Mouse (Mus musculus): ENCODE data around the gene Ripor1. TPM values are rescaled to one million over a fixed set of nuclear protein-coding genes. Genes with fewer than 3 reads are reported as not detected.

Ripor1 gene
- polyA plus RNA-seq, 1 experiment from 2014 or later: 27.9 TPM

GRCm38 (mm10) chr8:105634771-105635458 lies 29.9 kb downstream of the Ripor1 start:
- H3K9ac ChIP-seq: peak overlapping the region; percentile 67; the same call in 1 of the 2 replicates
- peaks cover 22% of the 10 kb centered on the region for H3K4me1 ChIP-seq (replicated peaks)
- H3K27me3 ChIP-seq: no peaks in the 10 kb centered on the region
- no peak overlapping the region for H3K27ac ChIP-seq
- 82% methylated on average over 2 of the region's 2 CpGs for WGBS
- no peak for ATAC-seq (replicated peaks; ENCODE audit: insufficient number of reproducible peaks, insufficient read depth, low FRiP score, low read depth)
- H3K4me3 ChIP-seq: peak overlapping the region; percentile 97
- H3K4me2 ChIP-seq: peak overlapping the region; percentile 83
- no peaks in the 10 kb centered on the region for H3K9me3 ChIP-seq (replicated peaks)
- H3K36me3 ChIP-seq: no peaks in the 10 kb centered on the region

DNA sequence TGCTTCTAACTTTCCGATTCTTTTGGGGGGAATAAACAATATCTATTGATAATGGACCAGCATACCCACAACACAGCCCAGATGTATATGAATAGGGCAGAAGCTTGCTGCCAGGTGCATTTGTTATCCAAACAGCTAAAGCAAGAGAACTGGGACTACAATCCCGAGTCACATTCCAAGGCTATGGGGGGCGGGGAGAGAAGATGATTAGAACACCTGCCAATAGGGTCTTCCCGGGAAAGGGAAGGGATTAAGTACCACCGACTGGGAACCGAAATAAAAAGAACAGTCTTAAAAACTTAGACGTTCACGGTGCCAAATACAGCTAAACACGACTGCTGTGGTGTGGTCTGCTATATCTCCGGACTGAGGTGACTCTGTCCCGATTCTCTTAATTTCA lies 30.4 kb downstream of the Ripor1 start:
- WGBS: 3% methylated on average over 11 of the region's 11 CpGs
- H3K9me3 ChIP-seq (replicated peaks): no peaks in the 10 kb centered on the region
- H3K9ac ChIP-seq: peak overlapping the region; percentile 67
- no peaks in the 10 kb centered on the region for H3K36me3 ChIP-seq
- H3K4me3 ChIP-seq: peak overlapping the region; percentile 97
- peaks cover 24% of the 10 kb centered on the region for H3K4me1 ChIP-seq (replicated peaks)
- peak overlapping the region; percentile 100 for H3K27ac ChIP-seq
- no peaks in the 10 kb centered on the region for H3K27me3 ChIP-seq
- ATAC-seq (replicated peaks; ENCODE audit: insufficient number of reproducible peaks, insufficient read depth, low FRiP score, low read depth): no peak
- H3K4me2 ChIP-seq: peak overlapping the region; percentile 83

DNA sequence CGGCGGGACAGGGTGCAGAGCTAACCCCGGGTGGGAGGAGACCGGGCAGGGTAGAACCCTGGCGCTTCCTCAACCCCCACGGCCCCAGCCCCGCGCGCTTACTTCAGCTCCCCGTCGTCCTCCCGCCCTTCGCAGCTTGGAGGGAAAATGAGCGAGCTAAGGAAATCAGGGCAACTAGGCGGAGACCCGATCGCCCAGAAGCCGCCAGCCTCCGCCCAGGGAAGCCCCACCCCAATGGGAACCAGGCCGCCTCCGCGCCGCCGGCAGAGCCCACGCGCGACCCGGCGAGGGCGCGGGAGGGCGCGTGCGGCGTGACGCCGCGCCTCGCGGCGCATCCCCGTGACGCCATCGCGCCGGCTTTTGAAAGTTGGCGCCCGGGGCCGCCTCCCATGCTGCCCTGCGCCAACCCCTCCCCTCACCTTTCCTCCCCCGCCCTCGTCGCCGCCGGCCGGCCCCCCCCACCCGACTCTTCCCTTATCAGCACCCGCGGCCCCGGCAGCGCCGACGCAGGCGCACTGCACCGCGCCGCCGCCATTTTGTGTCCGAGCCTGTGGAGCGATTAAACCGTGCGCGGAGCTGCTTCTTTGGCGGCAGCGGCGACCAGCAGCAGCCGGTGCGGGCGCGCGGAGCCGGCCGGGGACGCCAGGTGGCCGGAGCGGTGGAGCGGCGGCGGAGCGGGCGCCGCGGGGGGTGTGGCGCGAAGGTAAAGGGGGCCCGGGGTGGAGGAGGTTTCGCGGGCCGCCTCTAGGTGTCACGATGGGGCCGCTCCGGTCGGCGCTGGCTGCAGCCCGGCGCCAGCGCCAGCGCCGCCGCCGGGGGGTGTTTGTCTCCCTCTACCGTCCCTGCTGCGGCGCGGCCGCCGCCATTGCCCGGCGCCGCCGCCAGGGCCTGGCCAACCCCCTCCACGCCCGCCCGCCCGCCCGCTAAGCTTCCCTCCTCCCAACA lies 31.2 kb downstream of the Ripor1 start, which contains the start of gene Ctcf:
Ctcf (plus strand) TSS at position 551 of the 945 bp plus-strand sequence.
- Histone ChIP-seq H3K27me3 (no peaks in the 10 kb centered on the region), H3K4me2 (peak within 1 kb of the TSS; percentile 83), H3K27ac (peak within 1 kb of the TSS; percentile 100), H3K9me3 (replicated peaks) (no peaks in the 10 kb centered on the region), H3K36me3 (no peaks in the 10 kb centered on the region), H3K9ac (peak within 1 kb of the TSS; percentile 99), H3K4me3 (peak within 1 kb of the TSS; percentile 97), H3K4me1 (replicated peaks) (peaks cover 30% of the 10 kb centered on the region)
- under 1% methylated on average over 91 of the region's 126 CpGs for WGBS
- peak; percentile 91 for ATAC-seq (replicated peaks; ENCODE audit: insufficient number of reproducible peaks, insufficient read depth, low FRiP score, low read depth)

DNA sequence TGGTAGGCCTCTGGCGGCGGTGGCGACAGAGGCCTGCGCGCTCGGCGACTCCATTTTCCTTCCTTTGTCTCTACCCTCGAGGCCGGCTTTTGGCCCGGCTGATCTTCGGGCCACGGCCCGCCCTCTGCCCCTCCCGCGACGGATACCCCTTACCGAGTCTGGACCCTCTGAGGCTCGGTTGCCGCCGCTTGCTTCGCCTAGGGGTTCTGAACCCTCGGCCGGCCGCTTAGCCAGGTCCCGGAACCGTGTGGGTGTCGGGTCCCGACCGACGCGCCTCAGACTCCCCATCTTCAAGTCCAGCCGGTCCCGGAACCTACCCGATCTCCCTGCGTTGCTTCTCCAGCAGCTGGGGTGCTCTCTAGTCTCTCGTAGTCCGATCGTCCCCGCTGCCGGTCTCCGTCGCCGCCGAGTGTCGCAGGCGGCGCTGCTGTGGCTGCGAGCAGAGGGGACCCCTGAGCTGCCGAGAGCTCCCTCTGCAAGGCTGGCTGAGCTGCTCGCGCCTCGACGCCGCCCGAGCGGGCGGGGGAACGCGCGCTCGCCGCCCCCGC lies 32.0 kb downstream of the Ripor1 start, which contains the start of gene Agrp:
Agrp (minus strand) TSS at position 431 of the 548 bp plus-strand sequence.
- ATAC-seq (replicated peaks; ENCODE audit: insufficient number of reproducible peaks, insufficient read depth, low FRiP score, low read depth): peak; percentile 48
- Histone ChIP-seq H3K4me3 (peak within 1 kb of the TSS; percentile 97), H3K27me3 (no peaks in the 10 kb centered on the region), H3K36me3 (no peaks in the 10 kb centered on the region), H3K4me2 (peak within 1 kb of the TSS; percentile 83), H3K9me3 (replicated peaks) (no peaks in the 10 kb centered on the region), H3K4me1 (replicated peaks) (peaks cover 30% of the 10 kb centered on the region), H3K27ac (peak within 1 kb of the TSS; percentile 100), H3K9ac (peak within 1 kb of the TSS; percentile 99)
- whole genome bisulfite sequencing: under 1% methylated on average over 63 of the region's 63 CpGs

GRCm38 (mm10) chr8:105637601-105638041 lies 32.6 kb downstream of the Ripor1 start:
- Histone ChIP-seq H3K4me2 (peak overlapping the region; percentile 83), H3K9ac (peak overlapping the region; percentile 99), H3K9me3 (replicated peaks) (no peaks in the 10 kb centered on the region), H3K36me3 (no peaks in the 10 kb centered on the region), H3K4me3 (peak overlapping the region; percentile 97), H3K27ac (peak overlapping the region; percentile 100), H3K27me3 (no peaks in the 10 kb centered on the region), H3K4me1 (replicated peaks) (peaks cover 30% of the 10 kb centered on the region)
- ATAC-seq (replicated peaks; ENCODE audit: insufficient number of reproducible peaks, insufficient read depth, low FRiP score, low read depth): no peak
- WGBS: under 1% methylated on average over 11 of the region's 11 CpGs

- peak overlapping the region; percentile 83 for H3K4me2 ChIP-seq
- H3K9ac ChIP-seq: peak overlapping the region; percentile 99; the same call in 1 of the 2 replicates
- H3K9me3 ChIP-seq (replicated peaks): no peaks in the 10 kb centered on the region
- H3K4me3 ChIP-seq: peak overlapping the region; percentile 97
- H3K27me3 ChIP-seq: no peaks in the 10 kb centered on the region
- 83% methylated on average over 4 of the region's 4 CpGs for WGBS
- H3K36me3 ChIP-seq: no peaks in the 10 kb centered on the region
- no peak for ATAC-seq (replicated peaks; ENCODE audit: insufficient number of reproducible peaks, insufficient read depth, low FRiP score, low read depth)
- peaks cover 30% of the 10 kb centered on the region for H3K4me1 ChIP-seq (replicated peaks)
- peak overlapping the region; percentile 100; the same call in 1 of the 2 replicates for H3K27ac ChIP-seq
These were observed 33.5 kb downstream of the Ripor1 start for GRCm38 (mm10) chr8:105638510-105638909.

DNA sequence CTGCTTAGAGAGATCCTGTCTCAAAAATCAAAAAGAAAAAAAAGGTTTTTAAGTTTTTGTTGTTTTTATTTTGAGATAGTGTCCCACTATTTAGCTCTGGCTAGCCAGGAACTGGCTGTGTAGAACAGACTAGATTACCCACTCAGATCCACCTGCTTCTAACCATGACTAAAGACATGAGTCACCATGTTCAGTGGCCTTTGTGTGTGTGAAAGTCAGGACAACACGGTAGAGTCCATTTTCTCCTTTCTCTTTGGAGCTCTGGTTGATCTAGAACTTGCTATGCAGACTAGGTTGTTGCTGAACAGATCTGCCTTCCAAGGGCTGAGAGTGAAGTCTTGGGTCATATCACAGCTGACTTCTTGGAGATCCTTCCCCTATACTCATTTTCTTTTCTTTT lies 34.8 kb downstream of the Ripor1 start:
- Histone ChIP-seq H3K9me3 (replicated peaks) (no peaks in the 10 kb centered on the region), H3K36me3 (peaks cover 7% of the 10 kb centered on the region), H3K27me3 (no peaks in the 10 kb centered on the region), H3K4me3 (no peak overlapping the region), H3K9ac (no peak overlapping the region), H3K4me2 (no peak overlapping the region), H3K27ac (no peak overlapping the region), H3K4me1 (replicated peaks) (peaks cover 30% of the 10 kb centered on the region)
- 77% methylated on average over 1 of the region's 1 CpGs for WGBS
- ATAC-seq (replicated peaks; ENCODE audit: insufficient number of reproducible peaks, insufficient read depth, low FRiP score, low read depth): no peak

GRCm38 (mm10) chr8:105640511-105640910 lies 35.5 kb downstream of the Ripor1 start:
- Histone ChIP-seq H3K27ac (no peak overlapping the region), H3K36me3 (peaks cover 14% of the 10 kb centered on the region), H3K9me3 (replicated peaks) (no peaks in the 10 kb centered on the region), H3K4me2 (no peak overlapping the region), H3K4me1 (replicated peaks) (peaks cover 27% of the 10 kb centered on the region), H3K9ac (no peak overlapping the region), H3K27me3 (no peaks in the 10 kb centered on the region), H3K4me3 (no peak overlapping the region)
- no peak for ATAC-seq (replicated peaks; ENCODE audit: insufficient number of reproducible peaks, insufficient read depth, low FRiP score, low read depth)
- WGBS: 60% methylated on average over 2 of the region's 2 CpGs

DNA sequence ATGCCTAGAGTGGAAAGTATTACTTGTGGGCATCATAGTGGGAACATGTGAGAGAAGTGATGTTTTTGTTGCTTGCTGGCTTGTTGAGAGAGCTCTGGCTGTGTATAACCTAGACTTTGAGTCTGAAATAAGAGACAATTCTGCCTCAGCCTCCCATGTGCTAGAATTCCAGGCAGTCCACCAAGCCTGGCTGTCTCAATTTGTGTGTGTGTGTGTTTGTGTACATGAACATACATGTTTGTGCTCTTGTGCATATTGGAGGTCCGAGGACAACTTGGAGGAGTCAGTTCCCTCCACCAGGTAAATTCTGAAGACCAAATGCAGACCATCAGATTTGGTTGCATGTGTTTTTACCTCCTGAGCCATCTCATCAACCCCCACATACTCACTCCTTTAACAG lies 40.1 kb downstream of the Ripor1 start:
- Histone ChIP-seq H3K4me1 (replicated peaks) (peaks cover 8% of the 10 kb centered on the region), H3K4me2 (no peak overlapping the region), H3K36me3 (peaks cover 27% of the 10 kb centered on the region), H3K27me3 (no peaks in the 10 kb centered on the region), H3K9me3 (replicated peaks) (no peaks in the 10 kb centered on the region), H3K27ac (no peak overlapping the region), H3K9ac (no peak overlapping the region), H3K4me3 (no peak overlapping the region)
- 92% methylated on average over 1 of the region's 1 CpGs for WGBS
- ATAC-seq (replicated peaks; ENCODE audit: insufficient number of reproducible peaks, insufficient read depth, low FRiP score, low read depth): no peak

GRCm38 (mm10) chr8:105648929-105649328 lies 43.9 kb downstream of the Ripor1 start:
- H3K27ac ChIP-seq: no peak overlapping the region
- no peak overlapping the region for H3K9ac ChIP-seq
- no peak overlapping the region for H3K4me2 ChIP-seq
- no peaks in the 10 kb centered on the region for H3K27me3 ChIP-seq
- 0 out of 2 replicates have a peak, but pooled peaks cover 7% of the 10 kb centered on the region for H3K4me1 ChIP-seq (replicated peaks)
- ATAC-seq (replicated peaks; ENCODE audit: insufficient number of reproducible peaks, insufficient read depth, low FRiP score, low read depth): no peak
- no peaks in the 10 kb centered on the region for H3K9me3 ChIP-seq (replicated peaks)
- no peak overlapping the region for H3K4me3 ChIP-seq
- peaks cover 45% of the 10 kb centered on the region for H3K36me3 ChIP-seq
- WGBS: 97% methylated on average over 1 of the region's 1 CpGs

- H3K9me3 ChIP-seq (replicated peaks): no peaks in the 10 kb centered on the region
- no peaks in the 10 kb centered on the region for H3K4me1 ChIP-seq (replicated peaks)
- no peak overlapping the region for H3K4me3 ChIP-seq
- no peak overlapping the region for H3K27ac ChIP-seq
- peaks cover 10% of the 10 kb centered on the region for H3K36me3 ChIP-seq
- no peak overlapping the region for H3K9ac ChIP-seq
- H3K27me3 ChIP-seq: no peaks in the 10 kb centered on the region
- no peak overlapping the region for H3K4me2 ChIP-seq
- no peak for ATAC-seq (replicated peaks; ENCODE audit: insufficient number of reproducible peaks, insufficient read depth, low FRiP score, low read depth)
These were observed 52.6 kb downstream of the Ripor1 start for GRCm38 (mm10) chr8:105657641-105658040.
